Mouse (Mus musculus) ES-Bruce4 (cell line): ENCODE data around the gene Tmem88b. TPM values are rescaled to one million over a fixed set of nuclear protein-coding genes. Genes with fewer than 3 reads are reported as not detected.
"Not testable (repeated sequence)": the region's sequence is repeated elsewhere in the genome, so short reads cannot be mapped to it uniquely, and the experiment has no call there.

ENCODE experiments used
- H3K27ac ChIP-seq: 2 replicates; pipeline ENCODE4 v1.5.1; 2012; ENCODE audit warnings: low read length, inconsistent platforms; ENCODE audit not compliant: insufficient read depth
- H3K27me3 ChIP-seq: 2 replicates; pipeline ENCODE4 v1.6.1; 2012; ENCODE audit warnings: mild to moderate bottlenecking, low read length, inconsistent platforms; ENCODE audit not compliant: control insufficient read depth, poor library complexity, insufficient read depth, severe bottlenecking
- H3K36me3 ChIP-seq: 2 replicates; pipeline ENCODE4 v1.6.1; 2012; ENCODE audit warnings: inconsistent platforms, mild to moderate bottlenecking, low read length, moderate library complexity; ENCODE audit not compliant: control insufficient read depth, poor library complexity, insufficient read depth, severe bottlenecking
- H3K4me1 ChIP-seq: one replicate; pipeline ENCODE4 v1.8.1; 2011; ENCODE audit warnings: low read length; ENCODE audit not compliant: control insufficient read depth, insufficient read depth
- H3K4me3 ChIP-seq: 2 replicates; pipeline ENCODE4 v1.5.1; 2011; ENCODE audit warnings: low read depth, mild to moderate bottlenecking, low read length
- H3K9ac ChIP-seq: 2 replicates; pipeline ENCODE4 v1.6.1; 2012; ENCODE audit warnings: low read depth, mild to moderate bottlenecking, inconsistent platforms; ENCODE audit not compliant: poor library complexity, severe bottlenecking
- H3K9me3 ChIP-seq: replicated peaks from 2 replicates; pipeline ENCODE4 v1.6.1; 2012; ENCODE audit warnings: mild to moderate bottlenecking, low read length, inconsistent platforms; ENCODE audit not compliant: control insufficient read depth, poor library complexity, insufficient read depth, severe bottlenecking
- CTCF ChIP-seq: IDR thresholded peaks from one replicate; pipeline ENCODE4 v1.8.1; 2011; ENCODE audit warnings: low read depth, low read length
- EP300 ChIP-seq: IDR thresholded peaks from 2 replicates; pipeline ENCODE4 v1.6.1; 2011; ENCODE audit warnings: low read depth, low read length; ENCODE audit not compliant: insufficient read depth
- POLR2A ChIP-seq: IDR thresholded peaks from one replicate; pipeline ENCODE4 v1.8.1; 2011; ENCODE audit warnings: low read length; ENCODE audit not compliant: insufficient read depth
- polyA plus RNA-seq: library from polyadenylated mRNA; stranded (reverse); fragments of >200 nt; gene quantifications from 2 replicates; pipeline ENCODE4 v1.2.4, GENCODE M21; 2011; ENCODE audit warnings: low read depth; ENCODE audit not compliant: missing spikeins, insufficient read depth, insufficient read length

Gene Tmem88b
- polyA plus RNA-seq, 1 experiment, result 0.40 TPM

GRCm38 (mm10) chr4:155742684-155743083, 43.0 kb downstream of the Tmem88b start:
- H3K9ac ChIP-seq, result no peak overlapping the region
- H3K4me3 ChIP-seq, result no peak overlapping the region
- no peaks in the 10 kb centered on the region for H3K4me1 ChIP-seq
- H3K27ac ChIP-seq, result no peak overlapping the region
- TF ChIP-seq CTCF (no peak), POLR2A (no peak), EP300 (no peak)
- H3K27me3 ChIP-seq, result no peaks in the 10 kb centered on the region
- H3K36me3 ChIP-seq, result peaks cover 48% of the 10 kb centered on the region
- H3K9me3 ChIP-seq, result no peaks in the 10 kb centered on the region

GRCm38 (mm10) chr4:155740681-155741080, 45.0 kb downstream of the Tmem88b start:
- H3K9me3 ChIP-seq, H3K27me3 ChIP-seq, H3K9ac ChIP-seq, H3K4me1 ChIP-seq, H3K4me3 ChIP-seq: not testable (repeated sequence)
- H3K27ac ChIP-seq, result peak overlapping the region; percentile 23; the same call in 1 of the 2 replicates
- peaks cover 35% of the 10 kb centered on the region for H3K36me3 ChIP-seq

- Histone ChIP-seq H3K36me3 (peaks cover 28% of the 10 kb centered on the region), H3K4me3 (peak overlapping the region; percentile 35), H3K4me1 (peaks cover 3% of the 10 kb centered on the region), H3K27me3 (no peaks in the 10 kb centered on the region), H3K9me3 (no peaks in the 10 kb centered on the region), H3K9ac (peak overlapping the region; percentile 25; the same call in 1 of the 2 replicates), H3K27ac (no peak overlapping the region)
- TF ChIP-seq CTCF (no peak), POLR2A (no peak), EP300 (no peak)
These were observed 45.7 kb downstream of the Tmem88b start for GRCm38 (mm10) chr4:155739741-155740636.

GRCm38 (mm10) chr4:155739152-155739551, 46.5 kb downstream of the Tmem88b start:
- Histone ChIP-seq H3K36me3 (peaks cover 19% of the 10 kb centered on the region), H3K4me3 (no peak overlapping the region)
- no peak for TF ChIP-seq POLR2A

GRCm38 (mm10) chr4:155738262-155738661, 47.4 kb downstream of the Tmem88b start:
- Histone ChIP-seq H3K27ac (no peak overlapping the region), H3K27me3 (no peaks in the 10 kb centered on the region), H3K36me3 (peaks cover 16% of the 10 kb centered on the region), H3K4me1 (peaks cover 3% of the 10 kb centered on the region), H3K9me3 (no peaks in the 10 kb centered on the region), H3K9ac (no peak overlapping the region), H3K4me3 (no peak overlapping the region)
- TF ChIP-seq POLR2A, result no peak
- no peak for TF ChIP-seq EP300
- TF ChIP-seq CTCF, result no peak

More at GRCm38 (mm10) chr4:155739152-155739551, 46.5 kb downstream of the Tmem88b start:
- Histone ChIP-seq H3K4me1 (peaks cover 3% of the 10 kb centered on the region), H3K27me3 (no peaks in the 10 kb centered on the region), H3K27ac (no peak overlapping the region), H3K9me3 (no peaks in the 10 kb centered on the region), H3K9ac (no peak overlapping the region)

- Histone ChIP-seq H3K4me3 (no peak overlapping the region), H3K36me3 (peaks cover 7% of the 10 kb centered on the region)
- TF ChIP-seq CTCF, result no peak
- no peak for TF ChIP-seq POLR2A
- TF ChIP-seq EP300, result no peak
These were observed 49.3 kb downstream of the Tmem88b start for GRCm38 (mm10) chr4:155736421-155736820.

More at GRCm38 (mm10) chr4:155736421-155736820, 49.3 kb downstream of the Tmem88b start:
- H3K27me3 ChIP-seq, result no peaks in the 10 kb centered on the region
- H3K4me1 ChIP-seq, result peaks cover 3% of the 10 kb centered on the region
- no peaks in the 10 kb centered on the region for H3K9me3 ChIP-seq
- H3K9ac ChIP-seq, result no peak overlapping the region
- H3K27ac ChIP-seq, result no peak overlapping the region
